Mouse (Mus musculus) G1E-ER4 (cell line): Measurements from ENCODE around the gene Med18. TPM values are rescaled to one million over a fixed set of nuclear protein-coding genes. Genes with fewer than 3 reads are reported as not detected.
A peak's percentile ranks its signal among the peaks of the same experiment; 100 is the strongest.

ENCODE experiments used
- GATA1 ChIP-seq: IDR thresholded peaks from one replicate; pipeline ENCODE4 v1.8.0; 2012; ENCODE audit warnings: low read length, inconsistent platforms
- polyA plus RNA-seq: library from polyadenylated mRNA; stranded (reverse); fragments of >175 nt; gene quantifications from 2 replicates; pipeline ENCODE4 v1.2.3, GENCODE M21; 2012

The Med18 gene
- polyA plus RNA-seq, 1 experiment = 9.1 TPM

GRCm38 (mm10) chr4:132454216-132454615, 9.5 kb downstream of the Med18 start:
- no peak for TF ChIP-seq GATA1

- no peak for TF ChIP-seq GATA1
Observed at GRCm38 (mm10) chr4:132449778-132450177, 13.9 kb downstream of the Med18 start.

GRCm38 (mm10) chr4:132446105-132446504, 17.6 kb downstream of the Med18 start:
- TF ChIP-seq GATA1 = no peak

- no peak for TF ChIP-seq GATA1
Observed at GRCm38 (mm10) chr4:132444516-132444915, 19.2 kb downstream of the Med18 start.

- TF ChIP-seq GATA1 = no peak
Observed at GRCm38 (mm10) chr4:132437857-132438256, 25.9 kb downstream of the Med18 start.

GRCm38 (mm10) chr4:132432717-132433372, 30.9 kb downstream of the Med18 start:
- no peak for TF ChIP-seq GATA1

GRCm38 (mm10) chr4:132428022-132428542, 35.6 kb downstream of the Med18 start:
- peak; percentile 94 for TF ChIP-seq GATA1

GRCm38 (mm10) chr4:132427493-132427892, 36.2 kb downstream of the Med18 start:
- TF ChIP-seq GATA1 = no peak

- no peak for TF ChIP-seq GATA1
Observed at GRCm38 (mm10) chr4:132426021-132426420, 37.7 kb downstream of the Med18 start.

- TF ChIP-seq GATA1 = no peak
Observed at GRCm38 (mm10) chr4:132424765-132425164, 39.0 kb downstream of the Med18 start.

GRCm38 (mm10) chr4:132421923-132422782, 41.6 kb downstream of the Med18 start, which contains the start of gene Phactr4:
Phactr4 (minus strand) TSS chr4:132422489.
- no peak for TF ChIP-seq GATA1

- no peak for TF ChIP-seq GATA1
Observed at GRCm38 (mm10) chr4:132421556-132421922, 42.2 kb downstream of the Med18 start.

GRCm38 (mm10) chr4:132420471-132420870, 43.2 kb downstream of the Med18 start:
- TF ChIP-seq GATA1 = no peak

- TF ChIP-seq GATA1 = no peak
Observed at GRCm38 (mm10) chr4:132415966-132416365, 47.8 kb downstream of the Med18 start.

- TF ChIP-seq GATA1 = no peak
Observed at GRCm38 (mm10) chr4:132411322-132412094, 52.2 kb downstream of the Med18 start.
